Mouse (Mus musculus) NIH3T3 (cell line): ENCODE measurements around the gene Itgal.
"Not testable (repeated sequence)": the region's sequence is repeated elsewhere in the genome, so short reads cannot be mapped to it uniquely, and the experiment has no call there.

Experiments
- DNase-seq: peaks from one replicate; pipeline ENCODE4 v3.0.0-alpha.2; 2012; ENCODE audit warnings: low read depth

The Itgal gene

GRCm38 (mm10) chr7:127278311-127278710 lies 17.7 kb upstream of the Itgal start:
- DNase-seq = peak; percentile 66

- no peak for DNase-seq
Measured at GRCm38 (mm10) chr7:127280092-127280491, 16.0 kb upstream of the Itgal start.

DNA sequence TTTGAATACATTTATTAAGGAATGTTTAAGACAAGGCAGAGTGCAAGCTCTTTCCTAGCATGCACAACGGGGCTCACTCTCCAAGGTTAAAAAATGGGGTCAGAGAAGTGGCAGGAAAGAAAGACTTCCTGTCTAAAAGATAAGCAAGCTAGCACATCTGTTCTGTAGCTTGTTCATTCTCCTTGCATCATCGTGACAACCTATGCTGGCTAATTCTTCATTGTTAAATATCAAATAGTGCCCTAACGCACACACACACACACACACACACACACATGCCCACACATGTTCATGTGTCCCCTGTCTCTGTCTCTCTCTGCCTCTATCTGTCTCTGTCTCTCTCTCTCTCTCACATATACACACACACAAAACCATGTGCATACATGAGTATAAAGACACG lies 14.9 kb upstream of the Itgal start:
- no peak for DNase-seq

GRCm38 (mm10) chr7:127282190-127282589 lies 13.9 kb upstream of the Itgal start:
- DNase-seq = no peak

DNA sequence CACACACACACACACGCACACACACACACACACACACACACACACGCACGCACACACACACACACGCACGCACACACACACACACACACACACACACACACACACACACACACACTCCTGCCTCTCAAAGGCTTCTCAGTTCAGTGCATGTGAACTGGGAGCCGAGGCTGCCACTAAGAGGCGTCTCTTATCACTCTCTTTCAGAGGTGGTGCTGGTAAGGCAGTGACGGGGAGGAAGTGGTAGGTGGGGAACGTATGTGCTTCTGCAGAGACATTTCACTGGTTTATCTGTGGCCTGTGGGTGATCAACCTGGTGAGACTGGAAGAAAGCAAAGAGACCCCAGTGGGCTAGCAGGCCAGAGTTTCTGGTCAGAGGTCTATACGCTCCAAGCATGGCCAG lies 10.9 kb upstream of the Itgal start:
- DNase-seq = no peak

DNA sequence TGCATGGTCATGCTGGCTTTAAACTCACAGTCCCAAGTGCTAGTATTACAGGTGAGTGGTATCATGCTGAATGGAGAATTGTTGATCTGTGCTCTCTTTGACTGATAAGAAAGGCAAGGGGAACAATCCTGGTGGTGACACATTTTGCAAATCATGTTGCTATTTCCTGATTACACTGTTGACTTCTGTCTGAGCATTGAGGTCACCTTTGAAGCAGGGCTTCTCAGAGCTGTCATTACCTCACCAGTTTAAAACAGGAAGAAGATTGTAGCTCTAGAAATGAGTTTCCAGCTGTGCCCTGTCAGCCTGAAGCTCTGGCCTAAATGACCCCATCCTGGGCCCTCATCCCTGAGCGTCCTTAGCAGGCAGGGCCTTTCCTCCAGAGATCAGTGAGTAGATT lies 8.1 kb upstream of the Itgal start:
- no peak for DNase-seq

DNA sequence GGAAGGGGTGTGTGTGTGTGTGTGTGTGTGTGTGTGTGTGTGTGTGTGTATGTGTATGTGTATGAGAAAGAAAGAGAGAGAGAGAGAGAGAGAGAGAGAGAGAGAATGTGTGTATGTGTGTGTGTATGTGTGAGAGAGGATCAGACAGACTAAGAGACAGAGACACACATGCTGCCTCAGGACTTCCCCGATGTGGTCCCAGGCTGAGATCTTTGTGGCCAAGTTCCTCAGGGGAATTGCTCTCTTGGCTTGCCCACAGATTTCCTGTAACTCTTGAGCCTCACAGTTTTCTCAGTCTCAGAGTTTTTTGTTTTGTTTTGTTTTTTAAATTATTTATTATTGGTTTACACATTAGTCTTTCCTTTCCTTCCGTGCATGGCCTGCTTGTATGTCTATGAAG lies 6.8 kb upstream of the Itgal start:
- no peak for DNase-seq

GRCm38 (mm10) chr7:127290142-127290541 lies 5.9 kb upstream of the Itgal start:
- DNase-seq = no peak

- no peak for DNase-seq
Measured at GRCm38 (mm10) chr7:127296786-127297555, 911 bp downstream of the Itgal start.

DNA sequence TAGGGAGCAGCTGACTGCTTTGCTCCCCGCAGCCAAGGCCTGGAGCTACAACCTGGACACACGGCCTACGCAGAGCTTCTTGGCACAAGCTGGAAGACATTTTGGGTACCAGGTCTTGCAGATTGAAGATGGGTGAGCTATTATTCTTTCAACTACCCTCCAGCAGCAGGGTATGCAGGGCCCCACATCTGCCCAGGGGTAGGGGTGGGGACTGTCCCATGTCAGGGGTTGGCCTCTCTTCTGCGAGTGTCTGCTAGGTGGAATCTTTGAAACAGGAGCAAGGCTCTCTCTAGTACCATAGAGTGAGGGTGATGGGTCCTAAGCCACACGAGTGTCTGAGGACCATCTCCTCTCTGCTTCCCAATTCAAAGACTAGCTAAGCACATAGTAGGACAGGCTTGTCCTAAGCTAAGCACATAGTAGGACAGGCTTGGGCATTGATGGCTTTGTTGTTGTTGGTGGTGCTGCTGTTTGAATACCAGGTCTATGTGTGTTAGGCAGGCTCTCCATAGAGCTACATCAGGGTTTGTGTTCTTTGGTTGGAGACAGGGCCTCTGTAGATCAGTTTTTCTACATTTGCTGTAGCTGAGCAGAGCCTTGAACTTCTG lies 1.6 kb downstream of the Itgal start:
- DNase-seq = no peak

DNA sequence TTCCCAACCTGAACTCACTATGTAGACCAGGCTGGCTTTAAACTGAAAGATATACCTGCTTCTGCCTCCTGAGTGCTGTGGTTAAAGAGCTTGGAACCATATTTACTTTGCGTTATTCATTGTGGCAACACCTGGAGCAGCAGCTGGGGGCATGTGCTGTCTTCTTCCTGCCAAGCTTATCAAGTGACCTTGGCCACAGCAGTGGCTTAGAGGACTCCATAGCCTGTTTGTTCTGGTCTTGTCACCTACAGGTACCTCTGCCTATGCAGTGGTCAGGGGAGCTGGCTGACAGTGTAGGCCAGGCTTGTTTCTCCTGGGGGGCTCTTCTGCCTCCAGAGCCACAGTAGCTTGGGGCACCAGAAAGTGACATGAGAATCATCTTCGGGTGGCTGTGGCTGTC lies 12.4 kb downstream of the Itgal start:
- DNase-seq = no peak

DNA sequence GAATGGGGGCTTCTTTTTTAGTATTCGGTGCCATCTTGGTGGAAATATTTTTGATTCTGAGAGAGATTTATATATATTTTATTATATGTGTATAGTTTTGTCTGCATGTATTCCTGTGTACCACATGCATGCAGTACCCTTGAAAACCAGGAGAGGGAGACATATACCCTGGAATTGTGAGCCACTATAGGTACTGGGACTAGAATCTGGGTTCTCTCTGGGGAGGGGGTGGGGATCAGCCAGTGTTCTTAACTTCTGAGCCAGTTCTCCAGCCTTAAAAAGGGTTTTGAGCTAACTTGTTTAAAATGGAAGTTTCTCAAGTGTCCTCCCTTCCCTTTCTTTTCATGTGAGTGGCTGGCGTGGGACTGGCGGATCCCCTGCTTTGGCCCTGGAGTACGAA lies 12.8 kb downstream of the Itgal start:
- DNase-seq = peak; percentile 87

DNA sequence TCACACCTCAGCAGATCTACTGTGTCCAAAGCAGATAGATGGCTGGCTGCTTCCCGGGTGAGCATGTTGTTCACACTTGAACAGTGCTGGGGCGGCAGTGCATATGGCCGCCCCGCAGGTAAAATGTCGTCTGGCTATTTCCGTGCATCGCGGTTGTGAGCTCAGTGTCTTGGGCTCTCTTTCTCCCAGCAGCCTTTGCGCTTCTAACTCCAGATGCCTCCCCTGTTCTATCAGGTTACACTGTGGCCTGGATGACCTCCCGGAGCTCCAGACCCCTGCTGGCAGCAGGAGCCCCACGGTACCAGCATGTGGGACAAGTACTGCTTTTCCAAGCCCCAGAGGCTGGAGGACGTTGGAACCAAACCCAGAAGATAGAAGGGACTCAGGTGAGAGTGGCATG lies 13.9 kb downstream of the Itgal start:
- no peak for DNase-seq

DNA sequence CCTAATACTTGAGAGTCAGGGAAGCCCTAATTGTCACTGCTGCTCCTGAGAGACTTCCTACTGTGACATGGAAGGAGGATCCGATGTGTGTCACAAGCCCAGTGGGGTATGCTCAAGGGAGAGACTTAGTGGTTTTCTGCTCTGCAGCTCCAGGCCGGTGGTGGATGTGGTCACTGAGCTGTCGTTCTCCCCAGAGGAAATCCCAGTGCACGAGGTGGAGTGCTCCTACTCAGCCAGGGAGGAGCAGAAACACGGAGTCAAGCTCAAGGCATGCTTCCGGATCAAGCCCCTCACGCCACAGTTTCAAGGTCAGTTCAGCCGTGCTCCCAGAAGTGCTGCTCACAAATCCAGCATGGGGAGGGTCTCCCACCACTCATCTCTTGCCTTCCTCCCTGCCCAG lies 17.9 kb downstream of the Itgal start:
- no peak for DNase-seq

GRCm38 (mm10) chr7:127321106-127321505 lies 25.0 kb downstream of the Itgal start:
- DNase-seq = no peak

DNA sequence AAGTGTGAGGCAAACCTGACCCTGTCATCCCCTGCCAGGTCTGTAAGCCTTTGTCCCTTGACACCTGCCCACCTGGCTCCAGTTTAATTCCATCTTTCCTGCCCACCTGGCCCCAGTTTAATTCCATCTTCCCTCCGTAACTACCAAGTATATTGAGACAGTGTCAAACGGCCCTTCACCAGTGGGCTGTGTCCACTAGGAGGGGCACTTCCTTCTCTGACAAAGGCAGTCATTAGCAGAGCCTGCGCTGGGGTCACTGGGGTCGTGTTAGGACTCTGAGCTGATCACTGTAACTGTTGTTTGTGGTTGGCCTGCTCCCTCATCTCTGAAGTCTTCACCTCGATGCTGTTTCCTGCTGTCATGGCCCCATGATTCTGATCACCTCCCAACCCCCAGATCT lies 26.0 kb downstream of the Itgal start:
- peak; percentile 20 for DNase-seq

- DNase-seq = no peak
Measured at GRCm38 (mm10) chr7:127324944-127325343, 28.9 kb downstream of the Itgal start.

DNA sequence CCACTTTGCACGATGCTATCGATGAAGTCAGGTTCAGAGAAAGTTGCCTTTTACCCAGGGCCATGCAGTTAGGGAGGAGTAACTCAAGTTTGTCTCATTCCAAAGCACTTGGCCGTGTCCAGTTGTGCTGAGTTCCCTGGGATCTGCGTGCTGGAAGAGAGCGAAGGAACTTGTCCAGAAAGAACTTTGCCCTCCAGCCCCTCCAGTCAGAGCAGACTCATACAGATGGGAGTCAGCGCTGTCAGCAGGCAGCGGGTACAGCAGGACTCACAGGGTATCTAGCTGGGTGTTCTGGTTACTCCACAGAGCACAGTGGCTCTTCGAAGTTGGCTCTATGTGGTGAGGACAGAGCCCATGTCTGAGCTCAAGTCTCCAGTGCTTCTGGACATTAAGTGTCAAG lies 29.5 kb downstream of the Itgal start:
- DNase-seq = no peak

DNA sequence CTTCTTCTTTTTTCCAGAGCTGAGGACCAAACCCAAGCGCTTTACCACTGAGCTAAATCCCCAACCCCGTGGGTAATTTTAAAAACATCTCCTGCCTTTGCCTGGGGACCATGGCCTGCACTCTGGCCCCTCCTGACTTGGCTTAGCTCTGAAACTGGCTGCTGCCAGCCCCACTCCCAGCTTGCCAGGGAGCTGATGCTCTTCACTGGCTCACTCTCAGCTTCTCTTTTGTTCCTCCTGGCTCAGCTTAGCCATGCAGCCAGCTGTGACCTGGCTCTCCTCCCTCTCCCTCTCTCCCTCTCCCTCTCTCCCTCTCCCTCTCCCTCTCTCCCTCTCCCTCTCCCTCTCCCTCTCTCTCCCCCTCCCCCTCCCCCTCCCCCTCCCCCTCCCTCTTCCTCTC lies 30.6 kb downstream of the Itgal start:
- DNase-seq = peak; percentile 77

DNA sequence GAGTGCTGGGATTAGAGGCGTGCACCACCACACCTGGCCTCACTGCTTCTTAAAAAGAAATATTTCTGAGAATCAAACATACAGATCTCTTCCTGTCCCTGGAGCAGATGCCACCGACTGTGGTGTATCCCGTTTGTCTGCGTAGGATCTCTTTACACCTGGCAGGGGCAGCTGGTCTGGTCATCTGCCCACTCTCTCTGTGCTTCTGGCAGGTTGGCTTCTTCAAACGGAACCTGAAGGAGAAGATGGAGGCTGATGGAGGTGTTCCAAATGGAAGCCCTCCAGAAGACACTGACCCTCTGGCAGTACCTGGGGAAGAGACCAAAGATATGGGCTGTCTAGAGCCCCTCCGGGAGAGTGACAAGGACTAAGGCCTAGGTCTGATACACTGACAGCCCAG lies 37.2 kb downstream of the Itgal start:
- DNase-seq = no peak

GRCm38 (mm10) chr7:127335604-127336003 lies 39.5 kb downstream of the Itgal start:
- DNase-seq = no peak

DNA sequence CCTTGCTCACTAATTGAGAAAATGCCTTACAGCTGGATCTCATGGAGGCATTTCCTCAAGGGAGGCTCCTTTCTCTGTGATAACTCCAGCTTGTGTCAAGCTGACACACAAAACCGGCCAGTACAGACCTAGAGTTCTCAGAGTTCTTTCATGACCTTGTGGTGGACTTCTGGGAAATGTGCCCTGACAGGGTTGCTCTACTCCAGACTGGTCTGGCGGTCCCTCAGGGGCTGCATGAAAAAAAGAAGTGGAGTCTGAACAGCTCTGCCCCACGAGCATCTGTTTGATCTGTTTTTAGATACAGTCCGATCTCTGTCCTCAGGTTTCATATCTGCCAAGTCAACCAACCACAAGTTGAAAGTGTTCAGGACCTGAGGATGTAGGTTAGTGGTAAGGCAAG lies 41.6 kb downstream of the Itgal start:
- DNase-seq = no peak

GRCm38 (mm10) chr7:127341356-127341755 lies 45.3 kb downstream of the Itgal start:
- DNase-seq = no peak

DNA sequence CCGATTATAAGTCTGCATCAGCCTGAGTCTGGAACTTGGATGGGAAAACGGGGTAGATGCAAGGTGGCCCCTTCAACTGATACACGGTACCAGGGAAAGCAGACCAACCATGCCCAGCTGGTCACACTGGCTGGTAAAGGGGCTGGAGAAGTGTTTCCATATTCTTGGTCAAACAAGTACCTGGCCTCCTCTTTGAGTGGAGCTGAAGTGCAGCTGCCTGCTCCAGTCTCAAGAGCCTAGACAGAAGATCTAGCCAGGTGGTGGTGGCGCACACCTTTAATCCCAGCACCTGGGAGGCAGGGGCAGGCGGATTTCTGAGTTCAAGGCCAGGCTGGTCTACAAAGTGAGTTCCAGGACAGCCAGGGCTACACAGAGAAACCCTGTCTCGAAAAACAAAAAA lies 45.8 kb downstream of the Itgal start:
- DNase-seq = not testable (repeated sequence)
